Mouse (Mus musculus) myocyte (in vitro differentiated cells): ENCODE measurements around the gene Tpst2.

Experiments used
- CEBPB ChIP-seq: IDR thresholded peaks from 2 replicates; pipeline ENCODE4 v1.6.1; 2011; ENCODE audit warnings: mild to moderate bottlenecking, moderate library complexity; ENCODE audit not compliant: poor library complexity, insufficient read depth, severe bottlenecking
- E2F4 ChIP-seq: IDR thresholded peaks from one replicate; pipeline ENCODE4 v1.6.1; 2011; ENCODE audit warnings: mild to moderate bottlenecking, control low read depth, moderate library complexity; ENCODE audit not compliant: insufficient read depth

DNA sequence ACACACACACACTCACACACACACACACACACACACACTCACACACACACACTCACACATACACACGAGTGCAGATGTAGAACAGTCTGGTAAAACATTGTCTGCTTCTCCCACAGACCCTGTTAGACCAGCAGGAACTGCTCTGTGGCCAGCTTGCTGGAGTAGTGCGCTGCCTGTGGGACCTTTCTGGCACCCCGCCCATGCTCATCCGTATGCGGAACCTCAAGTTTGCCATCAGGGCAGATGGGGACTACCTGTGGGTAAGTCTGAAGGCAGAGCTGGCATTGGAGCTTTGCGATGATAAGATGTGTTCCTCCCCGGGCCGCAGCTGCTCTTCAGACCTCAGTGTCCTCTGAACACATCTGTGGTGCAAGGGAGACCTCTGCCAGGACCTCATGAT, 72.7 kb downstream of the Tpst2 start:
- TF ChIP-seq CEBPB (no peak), E2F4 (no peak)
